Mouse (Mus musculus): ENCODE results near the gene Slc17a9.

DNA sequence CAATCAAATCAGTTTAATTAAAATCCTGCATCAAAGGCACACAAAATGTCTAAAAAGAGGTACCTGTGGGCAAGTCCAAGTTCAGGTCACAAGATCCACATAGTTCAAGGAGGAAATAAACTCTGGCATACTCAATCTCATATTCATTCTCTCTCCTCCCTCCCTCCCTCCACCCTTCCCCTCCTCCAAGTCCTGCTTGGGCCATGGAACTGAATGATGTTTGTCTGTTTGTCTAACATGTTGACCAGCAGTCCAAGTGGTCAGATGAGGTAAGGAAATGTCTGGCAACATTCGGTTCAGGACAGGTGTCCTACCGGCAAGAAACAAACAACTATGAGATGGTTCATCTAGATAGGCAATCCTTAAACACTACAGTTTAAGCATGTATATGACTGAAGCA is 48.4 kb upstream of the Slc17a9 start:
- TF ChIP-seq RCOR1 (IDR thresholded peaks at IDR 0.05; ENCODE audit: low read depth, low read length) (no peak), POLR2A (IDR thresholded peaks at IDR 0.05; ENCODE audit: control insufficient read depth in 1 of 2, insufficient read depth in 1 of 2, low read depth in 1 of 2, low read length in 2 of 2, poor library complexity in 1 of 2) (no peak), MAFK (IDR thresholded peaks at IDR 0.05; ENCODE audit: borderline replicate concordance, low read depth, low read length) (no peak), UBTF (IDR thresholded peaks at IDR 0.05; ENCODE audit: borderline replicate concordance, insufficient read depth, low read depth, low read length) (no peak), CTCF (IDR thresholded peaks at IDR 0.05 in 2 of 3, conservative IDR thresholded peaks at IDR 0.05 in 1 of 3; ENCODE audit: control insufficient read depth in 1 of 3, insufficient read depth in 1 of 3, low read depth in 2 of 3, low read length in 3 of 3, poor library complexity in 1 of 3, severe bottlenecking in 1 of 3) (no peak), EP300 (IDR thresholded peaks at IDR 0.05; ENCODE audit: low read depth in 1 of 2, low read length in 2 of 2) (no peak), MAX (IDR thresholded peaks at IDR 0.05; ENCODE audit: low read length) (no peak), JUND (IDR thresholded peaks at IDR 0.05; ENCODE audit: low read depth, low read length) (no peak), ETS1 (IDR thresholded peaks at IDR 0.05; ENCODE audit: low read depth, low read length) (no peak), GATA1 (IDR thresholded peaks at IDR 0.05; ENCODE audit: low read depth, low read length) (no peak), ELF1 (IDR thresholded peaks at IDR 0.05; ENCODE audit: low read depth, low read length) (no peak), KAT2A (conservative IDR thresholded peaks at IDR 0.05; ENCODE audit: low read depth, low read length) (no peak)

Data from MEL (cell line).